Mouse (Mus musculus): ENCODE measurements at regions not wholly inside any gene's neighbourhood (a gene's known extent, or its start where the extent isn't known, plus 50 kb on each side); places are given as distances from the start of the nearest gene placed in this dataset.
A peak's percentile ranks its signal among the peaks of the same experiment; 100 is the strongest.

GRCm38 (mm10) chr2:50642198-50642597, 345.6 kb upstream of the Mmadhc start:
- no peak for DNase-seq (ENCODE audit: low read depth, low spot score)

- no peak for DNase-seq (ENCODE audit: low read depth, low spot score)
These were observed 339.3 kb upstream of the Mmadhc start for GRCm38 (mm10) chr2:50635896-50636295.

GRCm38 (mm10) chr2:50631786-50632185, 335.2 kb upstream of the Mmadhc start:
- DNase-seq (ENCODE audit: low read depth, low spot score): no peak

- no peak for DNase-seq (ENCODE audit: low read depth, low spot score)
These were observed 330.9 kb upstream of the Mmadhc start for GRCm38 (mm10) chr2:50627501-50627900.

GRCm38 (mm10) chr2:50625233-50625749, 328.7 kb upstream of the Mmadhc start:
- no peak for DNase-seq (ENCODE audit: low read depth, low spot score)

GRCm38 (mm10) chr2:50609086-50609485, 312.5 kb upstream of the Mmadhc start:
- no peak for DNase-seq (ENCODE audit: low read depth, low spot score)

- DNase-seq (ENCODE audit: low read depth, low spot score): no peak
These were observed 292.6 kb upstream of the Mmadhc start for GRCm38 (mm10) chr2:50589195-50589594.

GRCm38 (mm10) chr2:50588652-50589051, 292.1 kb upstream of the Mmadhc start:
- no peak for DNase-seq (ENCODE audit: low read depth, low spot score)

- DNase-seq (ENCODE audit: low read depth, low spot score): peak; percentile 22
These were observed 289.9 kb upstream of the Mmadhc start for GRCm38 (mm10) chr2:50586321-50587050.

GRCm38 (mm10) chr2:50579620-50580019, 283.0 kb upstream of the Mmadhc start:
- no peak for DNase-seq (ENCODE audit: low read depth, low spot score)

- DNase-seq (ENCODE audit: low read depth, low spot score): no peak
These were observed 281.9 kb upstream of the Mmadhc start for GRCm38 (mm10) chr2:50578278-50579043.

- no peak for DNase-seq (ENCODE audit: low read depth, low spot score)
These were observed 281.1 kb upstream of the Mmadhc start for GRCm38 (mm10) chr2:50577736-50578135.

GRCm38 (mm10) chr2:50573455-50573854, 276.9 kb upstream of the Mmadhc start:
- no peak for DNase-seq (ENCODE audit: low read depth, low spot score)

GRCm38 (mm10) chr2:50571021-50571420, 274.4 kb upstream of the Mmadhc start:
- no peak for DNase-seq (ENCODE audit: low read depth, low spot score)

GRCm38 (mm10) chr2:50569502-50570285, 273.1 kb upstream of the Mmadhc start:
- no peak for DNase-seq (ENCODE audit: low read depth, low spot score)

- peak; percentile 9 for DNase-seq (ENCODE audit: low read depth, low spot score)
These were observed 272.3 kb upstream of the Mmadhc start for GRCm38 (mm10) chr2:50568777-50569501.

- no peak for DNase-seq (ENCODE audit: low read depth, low spot score)
These were observed 270.9 kb upstream of the Mmadhc start for GRCm38 (mm10) chr2:50567542-50567941.

- no peak for DNase-seq (ENCODE audit: low read depth, low spot score)
These were observed 257.4 kb upstream of the Mmadhc start for GRCm38 (mm10) chr2:50554031-50554430.

GRCm38 (mm10) chr2:50552437-50552836, 255.8 kb upstream of the Mmadhc start:
- no peak for DNase-seq (ENCODE audit: low read depth, low spot score)

- no peak for DNase-seq (ENCODE audit: low read depth, low spot score)
These were observed 253.3 kb upstream of the Mmadhc start for GRCm38 (mm10) chr2:50549871-50550270.

- DNase-seq (ENCODE audit: low read depth, low spot score): no peak
These were observed 243.3 kb upstream of the Mmadhc start for GRCm38 (mm10) chr2:50539741-50540441.

All from R1 (cell line).